Mouse (Mus musculus) subcutaneous adipose tissue, adult 2 months (tissue): ENCODE results near the gene Gm20696. TPM values are rescaled to one million over a fixed set of nuclear protein-coding genes. Genes with fewer than 3 reads are reported as not detected.

Experiments
- polyA plus RNA-seq: library from polyadenylated mRNA; depleted of rRNA; stranded (reverse); fragments of >200 nt; gene quantifications from 2 replicates; pipeline ENCODE4 v1.2.3, GENCODE M21; 2012; ENCODE audit warnings: low replicate concordance; rRNA removed

Gm20696 gene
- 0.73 and 0.75 TPM in 2 replicates for polyA plus RNA-seq

DNA sequence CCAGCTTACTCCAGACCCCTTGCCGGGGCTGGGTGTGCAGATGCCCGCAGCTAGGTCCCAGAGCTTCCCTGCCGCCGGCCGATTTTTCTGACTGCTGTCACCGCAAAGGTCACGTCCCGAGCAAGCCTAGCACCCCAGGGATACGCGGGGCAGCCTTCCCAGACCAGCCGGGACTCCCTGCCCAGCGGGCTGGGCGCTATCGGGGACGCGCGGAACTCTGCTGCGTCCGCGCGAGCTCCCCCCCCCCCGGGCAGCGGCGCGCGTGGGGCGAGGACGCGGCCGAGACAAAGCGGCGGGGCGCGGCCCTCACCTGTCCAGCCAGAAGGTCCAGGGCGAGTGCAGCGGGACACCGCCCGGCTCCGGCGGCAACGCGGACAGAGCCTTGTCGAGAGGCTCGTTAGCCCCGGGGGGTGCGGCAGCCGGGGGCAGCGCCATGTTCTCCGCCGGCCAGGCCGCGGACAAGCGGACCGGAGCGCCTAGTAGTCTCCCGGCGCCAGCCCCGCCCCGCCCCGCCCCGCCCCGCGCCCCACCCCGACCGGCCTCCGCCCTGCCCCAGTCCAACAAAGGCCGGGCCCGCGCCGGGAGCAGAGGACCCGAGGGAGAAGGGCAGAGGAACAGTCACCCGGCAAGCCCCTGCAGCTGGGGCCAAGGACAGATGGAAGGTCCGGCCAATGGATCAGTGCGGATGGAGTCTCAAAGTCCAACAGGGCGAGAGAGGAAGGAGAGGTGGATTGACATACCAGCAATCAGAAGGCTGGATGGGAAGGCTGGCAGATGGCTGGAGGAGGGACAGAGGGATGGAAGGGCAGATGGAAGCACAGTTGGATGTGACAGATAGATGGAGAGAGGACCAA is at the start of gene Gm20696, which contains the start of gene Eif4e3:
TSS of gene Gm20696 (minus strand) at position 480 of the 854 bp plus-strand sequence.
TSS of gene Eif4e3 (minus strand) at position 454 of the 854 bp plus-strand sequence.

GRCm38 (mm10) chr6:99692206-99692915 is 25.8 kb upstream of the Gm20696 start, which contains the start of gene Gpr27:
Gene Gpr27, plus strand, starts transcription at chr6:99692679.

GRCm38 (mm10) chr6:99522359-99523108 is 144.1 kb downstream of the Gm20696 start, which contains the start of gene Foxp1:
Gene Foxp1, minus strand, starts transcription at chr6:99522721.

Other genes with a start within 250 kb of the Gm20696 start
- 36.9 and 62.3 TPM in 2 replicates for gene Foxp1, start 144.1 kb downstream of the Gm20696 start, polyA plus RNA-seq
- 22.7 and 50.7 TPM in 2 replicates for gene Eif4e3, start within 50 bp of the Gm20696 start, polyA plus RNA-seq
- 3.5 and 16.9 TPM in 2 replicates for gene Gpr27, start 25.9 kb upstream of the Gm20696 start, polyA plus RNA-seq
- 0.13 TPM in 1 of 2 replicates, not detected in the other for gene Prok2, start 59.6 kb upstream of the Gm20696 start, polyA plus RNA-seq